Comparison of ENCODE assay signal across 8 mouse cellular contexts in the genomic region with DNA sequence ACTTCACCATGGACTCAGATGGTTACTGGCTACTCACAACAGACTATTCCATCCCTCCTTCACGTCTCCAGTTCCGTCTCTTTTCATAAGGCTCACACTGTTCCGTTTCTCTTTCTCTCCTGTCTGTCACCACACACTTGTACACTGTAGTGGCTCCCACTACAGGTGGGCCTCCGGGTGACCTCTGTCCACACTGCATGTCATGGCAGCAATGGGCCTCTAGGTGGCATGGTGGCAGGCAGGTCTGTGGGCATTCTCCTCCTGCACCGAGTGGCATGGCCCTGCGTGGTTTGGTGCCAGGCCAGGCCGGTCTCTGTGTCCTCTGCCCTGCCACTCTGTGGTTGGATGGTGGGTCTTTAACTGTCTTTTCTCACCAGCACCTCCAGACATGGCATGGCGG. TPM values are rescaled to one million over a fixed set of nuclear protein-coding genes. Genes with fewer than 3 reads are reported as not detected.
DNase-seq lines count a peak whose midpoint lies in the region; ATAC-seq lines count a peak whose summit lies in the region.

No protein-coding gene starts in this region.

- no peak for ATAC-seq in forebrain, embryonic 12.5 days (ENCODE audit: low FRiP score)

- H3K4me1 ChIP-seq in forebrain, embryonic 10.5 days = no peaks in the 10 kb centered on the region
- peaks cover 8% of the 10 kb centered on the region; the same call in 1 of the 2 replicates for H3K4me1 ChIP-seq in forebrain, embryonic 12.5 days

- no peak overlapping the region for H3K4me3 ChIP-seq in forebrain, embryonic 10.5 days
- H3K4me3 ChIP-seq in forebrain, embryonic 12.5 days (replicated peaks) = no peak overlapping the region

- peaks cover 38% of the 10 kb centered on the region for H3K36me3 ChIP-seq in forebrain, embryonic 10.5 days (replicated peaks)
- H3K36me3 ChIP-seq in forebrain, embryonic 12.5 days (replicated peaks) = peaks cover 8% of the 10 kb centered on the region

- DNase-seq in forebrain, embryonic 10.5 days (ENCODE audit: extremely low spot score, low spot score) = no peak
- peak; percentile 16 for DNase-seq in ovary, adult 18-20 months (ENCODE audit: low spot score)
- DNase-seq in ovary, postnatal 10 days (ENCODE audit: low spot score) = no peak
- peak; percentile 76 to 85 for DNase-seq in cerebellum, postnatal 14 days
- DNase-seq in kidney, postnatal 10 days = peak; percentile 78
- peak; percentile 65 for DNase-seq in naive thymus-derived CD4-positive, alpha-beta T cell, adult 2 months (ENCODE audit: low read depth)
- DNase-seq in urinary bladder, postnatal 14 days (ENCODE audit: low spot score) = peak; percentile 46

- H3K9me3 ChIP-seq in forebrain, embryonic 10.5 days = peaks cover 5% of the 10 kb centered on the region; the same call in 1 of the 2 replicates
- 0 out of 2 replicates have a peak, but pooled peaks cover 2% of the 10 kb centered on the region for H3K9me3 ChIP-seq in forebrain, embryonic 12.5 days

- WGBS in forebrain, embryonic 10.5 days = 88% methylated on average over 8 of the region's 8 CpGs
- WGBS in forebrain, embryonic 12.5 days = 83% methylated on average over 8 of the region's 8 CpGs

- H3K9ac ChIP-seq in forebrain, embryonic 12.5 days = no peak overlapping the region

- H3K4me2 ChIP-seq in forebrain, embryonic 12.5 days = no peak overlapping the region

- H3K27ac ChIP-seq in forebrain, embryonic 10.5 days = 0 out of 2 replicates have a peak overlapping the region, but pooled peaks have one; percentile 35
- no peak overlapping the region for H3K27ac ChIP-seq in forebrain, embryonic 12.5 days

- no peaks in the 10 kb centered on the region for H3K27me3 ChIP-seq in forebrain, embryonic 10.5 days (ENCODE audit: poor library complexity, severe bottlenecking)
- no peaks in the 10 kb centered on the region for H3K27me3 ChIP-seq in forebrain, embryonic 12.5 days

RNA-seq across cellular contexts. Expression of a gene that starts 30.1 kb away (rescaled TPM):
- polyA plus RNA-seq in forebrain, embryonic 10.5 days (2016; fragmentation: Nextera tagmentation; extraction: Ambion mirVana) = 23.4 and 25.0 TPM in 2 replicates
- polyA plus RNA-seq in forebrain, embryonic 12.5 days (2016; fragmentation: Nextera tagmentation; extraction: Ambion mirVana) = 18.4 and 20.1 TPM in 2 replicates

Comparison
In these comparisons a context has a peak if more than half of its experiments do, and no peak if none do; other contexts are left out.
1. DNase-seq: peak in ovary, adult 18-20 months (single experiment), cerebellum, postnatal 14 days (2 of 2), kidney, postnatal 10 days (single experiment), naive thymus-derived CD4-positive, alpha-beta T cell, adult 2 months (single experiment) and urinary bladder, postnatal 14 days (single experiment); none in forebrain, embryonic 10.5 days (single experiment) and ovary, postnatal 10 days (single experiment).